Mouse (Mus musculus): ENCODE results near the gene Fam183b. TPM values are rescaled to one million over a fixed set of nuclear protein-coding genes. Genes with fewer than 3 reads are reported as not detected.
"Not testable (repeated sequence)": the region's sequence is repeated elsewhere in the genome, so short reads cannot be mapped to it uniquely, and the experiment has no call there.

Fam183b gene
- not detected in 2 replicates for polyA plus RNA-seq (2011; ENCODE audit: insufficient read length, low read depth, missing spikeins)

DNA sequence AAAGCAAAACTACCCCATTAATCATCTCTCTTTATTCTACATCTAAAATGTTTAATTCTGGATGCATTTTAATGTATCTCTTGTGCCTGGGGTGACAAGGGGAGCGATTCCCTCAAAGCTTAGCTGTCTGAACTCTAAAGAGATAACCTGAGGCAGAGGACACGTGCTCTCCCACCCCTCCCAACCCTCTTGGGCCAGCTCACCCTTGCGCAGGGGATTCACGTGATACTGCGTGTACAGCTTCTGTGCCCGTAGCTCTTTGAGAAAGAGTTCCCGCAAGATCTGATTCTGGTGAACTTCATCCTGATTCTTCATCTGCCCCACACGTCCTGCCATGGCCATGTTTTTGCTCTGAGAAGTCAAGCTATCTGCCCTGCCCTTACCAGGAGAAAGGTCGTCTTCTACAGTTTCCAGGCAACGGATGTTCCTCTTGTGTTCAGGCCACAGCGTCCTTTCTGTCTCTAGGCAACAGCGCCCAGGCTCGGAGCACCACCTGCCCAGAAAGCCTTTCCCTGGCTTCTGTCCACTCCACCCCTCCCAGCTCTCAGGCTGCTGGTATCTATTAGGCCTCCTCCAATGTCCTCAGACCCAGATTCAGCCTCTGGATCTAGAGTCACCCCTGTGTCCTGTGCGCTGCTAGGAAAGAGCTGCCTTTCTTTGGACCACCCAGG lies at the start of gene Fam183b:
TSS of gene Fam183b (minus strand) at position 403 of the 671 bp plus-strand sequence.
- Histone ChIP-seq H3K27ac (ENCODE audit: insufficient read depth, low read length) (no peak within 1 kb of the TSS), H3K4me1 (ENCODE audit: control insufficient read depth, insufficient read depth, low read length) (no peaks in the 10 kb centered on the region), H3K4me3 (ENCODE audit: insufficient read depth, low read length) (no peak within 1 kb of the TSS)
- TF ChIP-seq CTCF (IDR thresholded peaks at IDR 0.05; ENCODE audit: borderline replicate concordance, insufficient read depth, low read length) (no peak), POLR2A (IDR thresholded peaks at IDR 0.05; ENCODE audit: low read depth, low read length) (no peak)

DNA sequence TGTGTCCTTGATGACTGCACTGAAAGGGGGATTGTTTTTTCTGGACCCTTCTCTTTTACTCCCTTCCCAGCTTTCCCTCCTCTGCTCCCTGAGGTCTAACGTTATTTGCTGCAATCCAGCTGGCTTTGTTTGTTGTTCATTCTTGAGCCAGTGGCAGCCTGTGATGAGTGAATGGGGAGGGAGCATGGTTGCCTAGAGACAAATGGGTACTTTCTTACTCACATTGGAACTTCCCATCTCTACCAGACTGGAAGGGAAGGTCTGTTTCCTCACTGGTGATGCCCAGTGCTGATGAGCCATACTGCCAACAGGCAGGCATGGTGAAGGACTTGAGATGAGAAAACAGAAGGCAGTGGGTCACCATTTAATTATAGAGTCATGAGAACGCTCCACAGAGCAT lies 48.0 kb upstream of the Fam183b start:
- TF ChIP-seq POLR2A (IDR thresholded peaks at IDR 0.05; ENCODE audit: low read depth, low read length), result no peak
- TF ChIP-seq CTCF (IDR thresholded peaks at IDR 0.05; ENCODE audit: borderline replicate concordance, insufficient read depth, low read length), result no peak
- Histone ChIP-seq H3K27ac (ENCODE audit: insufficient read depth, low read length) (no peak overlapping the region), H3K4me3 (ENCODE audit: insufficient read depth, low read length) (no peak overlapping the region), H3K4me1 (ENCODE audit: control insufficient read depth, insufficient read depth, low read length) (peaks cover 5% of the 10 kb centered on the region)

DNA sequence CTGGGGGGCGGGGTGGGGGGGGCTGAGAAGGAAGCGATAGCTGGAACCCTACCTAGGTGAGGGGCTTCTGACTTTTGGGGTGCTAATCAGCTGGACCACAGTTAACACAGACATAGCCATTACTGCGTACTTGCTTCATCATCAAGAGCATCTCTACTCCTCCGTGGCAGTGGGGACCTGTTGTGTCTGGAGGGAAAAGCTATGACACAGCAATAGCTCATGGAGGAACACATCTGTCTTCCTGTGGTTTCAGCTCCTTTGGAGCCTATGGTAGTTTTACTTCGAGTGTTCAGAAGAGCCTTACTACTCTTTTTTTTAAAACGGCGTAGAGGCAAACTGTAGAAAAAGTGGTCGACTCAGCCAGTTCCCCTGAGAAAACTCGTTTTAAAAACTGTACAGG lies 45.9 kb upstream of the Fam183b start:
- Histone ChIP-seq H3K27ac (ENCODE audit: insufficient read depth, low read length) (no peak overlapping the region), H3K4me1 (ENCODE audit: control insufficient read depth, insufficient read depth, low read length) (peaks cover 5% of the 10 kb centered on the region), H3K4me3 (ENCODE audit: insufficient read depth, low read length) (peak overlapping the region; percentile 93)
- TF ChIP-seq CTCF (IDR thresholded peaks at IDR 0.05; ENCODE audit: borderline replicate concordance, insufficient read depth, low read length) (no peak), POLR2A (IDR thresholded peaks at IDR 0.05; ENCODE audit: low read depth, low read length) (no peak)

DNA sequence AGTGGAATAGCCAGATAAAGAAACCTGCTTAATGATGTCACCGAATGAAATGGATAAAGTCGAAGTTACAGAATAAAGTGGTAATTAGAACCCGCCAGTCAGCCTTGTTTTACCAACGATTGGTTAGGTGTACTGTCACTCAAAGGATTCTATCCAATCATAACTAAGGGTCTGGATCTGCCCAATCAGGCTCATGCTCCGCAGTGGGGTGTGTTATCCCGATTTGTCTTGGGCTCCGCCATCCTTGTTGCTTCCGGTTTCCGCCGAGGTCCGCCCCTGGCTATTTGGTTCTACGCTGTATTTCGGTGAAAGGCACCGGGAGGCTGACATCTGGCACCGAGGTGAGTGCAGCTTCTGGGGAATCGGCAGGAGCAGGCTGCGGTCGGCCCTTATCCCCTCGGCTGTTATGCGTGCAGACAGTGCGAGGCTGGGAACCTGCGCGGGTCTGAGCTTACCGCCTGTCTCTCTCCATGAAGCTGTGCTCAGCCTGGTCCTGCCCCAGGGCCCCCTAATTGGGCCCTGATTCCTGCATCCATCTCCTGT lies 45.2 kb upstream of the Fam183b start, which contains the start of gene Gm12258:
TSS of gene Gm12258 (plus strand) at position 240 of the 543 bp plus-strand sequence.
- Histone ChIP-seq H3K27ac (ENCODE audit: insufficient read depth, low read length) (no peak within 1 kb of the TSS), H3K4me1 (ENCODE audit: control insufficient read depth, insufficient read depth, low read length) (peaks cover 5% of the 10 kb centered on the region), H3K4me3 (ENCODE audit: insufficient read depth, low read length) (peak within 1 kb of the TSS; percentile 93)
- TF ChIP-seq POLR2A (IDR thresholded peaks at IDR 0.05; ENCODE audit: low read depth, low read length) (peak; percentile 87), CTCF (IDR thresholded peaks at IDR 0.05; ENCODE audit: borderline replicate concordance, insufficient read depth, low read length) (no peak)

DNA sequence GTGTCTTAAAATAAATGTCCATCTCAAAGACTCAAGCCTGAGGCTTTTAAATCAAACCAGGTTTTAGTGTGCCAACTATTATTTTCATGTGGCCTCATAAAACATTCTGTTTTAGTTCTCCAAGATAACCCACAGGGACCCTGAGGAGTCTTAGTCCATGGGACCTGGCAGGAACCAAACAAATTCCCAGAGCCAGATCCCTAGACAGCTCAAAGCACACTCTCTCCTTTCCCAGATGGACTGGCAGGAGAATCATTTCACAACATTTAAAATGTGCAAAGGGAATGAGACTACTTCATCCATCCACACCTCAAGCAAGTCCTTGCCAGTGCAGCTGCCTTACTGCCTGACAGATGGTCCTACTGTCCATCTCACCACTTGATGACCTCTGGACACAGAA lies 37.2 kb upstream of the Fam183b start, which contains the start of gene Olfr311:
TSS of gene Olfr311 (plus strand) at position 301 of the 400 bp plus-strand sequence.
- H3K27ac ChIP-seq (ENCODE audit: insufficient read depth, low read length); H3K4me1 ChIP-seq (ENCODE audit: control insufficient read depth, insufficient read depth, low read length); H3K4me3 ChIP-seq (ENCODE audit: insufficient read depth, low read length): not testable (repeated sequence)

DNA sequence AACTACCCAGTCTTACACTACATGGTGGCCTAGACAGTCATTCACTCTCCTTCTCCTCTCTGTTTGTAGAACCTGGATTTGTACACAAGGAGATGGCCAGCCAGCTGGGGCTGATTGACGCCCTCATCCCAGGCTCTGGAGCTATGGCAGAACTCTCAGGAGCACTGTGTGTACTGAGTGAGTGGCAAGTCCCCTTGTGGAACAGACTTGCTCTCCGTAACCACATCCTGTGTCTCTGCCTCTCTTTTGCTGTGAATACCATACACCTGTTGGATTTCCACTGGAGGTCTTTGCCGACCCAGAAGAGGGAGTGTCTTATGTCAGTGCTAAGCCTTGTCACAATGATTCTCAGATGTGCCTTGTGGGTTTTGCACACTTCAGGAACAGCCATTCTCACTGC lies 30.8 kb upstream of the Fam183b start:
- H3K4me3 ChIP-seq (ENCODE audit: insufficient read depth, low read length); H3K4me1 ChIP-seq (ENCODE audit: control insufficient read depth, insufficient read depth, low read length); H3K27ac ChIP-seq (ENCODE audit: insufficient read depth, low read length): not testable (repeated sequence)

DNA sequence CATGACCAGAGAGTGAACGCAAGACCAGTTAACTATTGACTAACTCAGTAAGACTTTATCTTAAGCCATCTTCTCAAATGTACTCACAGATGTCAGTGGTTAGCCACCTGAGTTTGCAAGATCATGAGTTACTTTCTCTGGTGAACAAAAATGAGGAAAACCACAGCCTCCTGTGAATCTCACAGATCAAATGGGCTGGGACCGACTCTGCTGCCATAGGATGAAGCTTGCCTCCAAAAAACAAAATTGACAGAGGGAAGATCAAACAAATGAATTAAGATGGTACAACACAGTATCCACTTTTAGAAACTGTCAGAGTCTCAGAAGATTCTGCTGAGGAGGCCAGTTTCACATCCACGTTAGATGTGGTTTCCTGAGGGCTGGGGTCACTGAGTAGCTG lies 28.0 kb upstream of the Fam183b start:
- Histone ChIP-seq H3K4me3 (ENCODE audit: insufficient read depth, low read length) (no peak overlapping the region), H3K27ac (ENCODE audit: insufficient read depth, low read length) (no peak overlapping the region), H3K4me1 (ENCODE audit: control insufficient read depth, insufficient read depth, low read length) (no peaks in the 10 kb centered on the region)
- TF ChIP-seq CTCF (IDR thresholded peaks at IDR 0.05; ENCODE audit: borderline replicate concordance, insufficient read depth, low read length) (no peak), POLR2A (IDR thresholded peaks at IDR 0.05; ENCODE audit: low read depth, low read length) (no peak)

DNA sequence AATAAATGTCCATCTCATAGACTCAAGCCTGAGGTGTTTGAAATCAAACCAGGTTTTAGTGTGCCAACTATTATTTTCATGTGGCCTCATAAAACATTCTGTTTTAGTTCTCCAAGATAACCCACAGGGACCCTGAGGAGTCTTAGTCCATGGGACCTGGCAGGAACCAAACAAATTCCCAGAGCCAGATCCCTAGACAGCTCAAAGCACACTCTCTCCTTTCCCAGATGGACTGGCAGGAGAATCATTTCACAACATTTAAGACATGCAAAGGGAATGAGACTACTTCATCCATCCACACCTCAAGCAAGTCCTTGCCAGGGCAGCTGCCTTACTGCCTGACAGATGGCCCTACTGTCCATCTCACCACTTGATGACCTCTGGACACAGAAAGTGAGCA lies 27.2 kb upstream of the Fam183b start, which contains the start of gene Olfr312:
TSS of gene Olfr312 (plus strand) at position 301 of the 400 bp plus-strand sequence.
- H3K4me1 ChIP-seq (ENCODE audit: control insufficient read depth, insufficient read depth, low read length); H3K27ac ChIP-seq (ENCODE audit: insufficient read depth, low read length): not testable (repeated sequence)

DNA sequence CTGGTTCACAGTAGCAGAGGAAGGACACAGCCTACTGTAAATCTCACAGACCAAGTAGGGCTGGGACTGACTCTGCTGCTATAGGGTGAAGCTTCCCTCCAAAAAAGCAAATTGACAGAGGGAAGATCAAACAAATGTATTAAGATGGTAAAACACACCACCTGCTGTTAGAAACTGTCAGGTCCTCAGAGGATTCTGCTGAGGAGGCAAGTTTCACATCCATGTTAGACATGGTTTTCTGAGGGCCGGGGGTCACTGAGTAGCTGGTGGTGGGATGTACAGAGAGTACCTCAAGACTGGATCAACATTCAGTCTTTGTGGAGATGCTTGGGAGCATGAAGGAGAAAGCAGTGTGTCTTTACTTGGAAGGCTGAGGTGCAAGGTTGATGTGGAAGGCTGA lies 13.9 kb upstream of the Fam183b start:
- Histone ChIP-seq H3K27ac (ENCODE audit: insufficient read depth, low read length) (no peak overlapping the region), H3K4me3 (ENCODE audit: insufficient read depth, low read length) (no peak overlapping the region), H3K4me1 (ENCODE audit: control insufficient read depth, insufficient read depth, low read length) (no peaks in the 10 kb centered on the region)
- TF ChIP-seq POLR2A (IDR thresholded peaks at IDR 0.05; ENCODE audit: low read depth, low read length), result no peak
- no peak for TF ChIP-seq CTCF (IDR thresholded peaks at IDR 0.05; ENCODE audit: borderline replicate concordance, insufficient read depth, low read length)

More for the DNA sequence above, 27.2 kb upstream of the Fam183b start, which contains the start of gene Olfr312:
- not testable (repeated sequence) for H3K4me3 ChIP-seq (ENCODE audit: insufficient read depth, low read length)

DNA sequence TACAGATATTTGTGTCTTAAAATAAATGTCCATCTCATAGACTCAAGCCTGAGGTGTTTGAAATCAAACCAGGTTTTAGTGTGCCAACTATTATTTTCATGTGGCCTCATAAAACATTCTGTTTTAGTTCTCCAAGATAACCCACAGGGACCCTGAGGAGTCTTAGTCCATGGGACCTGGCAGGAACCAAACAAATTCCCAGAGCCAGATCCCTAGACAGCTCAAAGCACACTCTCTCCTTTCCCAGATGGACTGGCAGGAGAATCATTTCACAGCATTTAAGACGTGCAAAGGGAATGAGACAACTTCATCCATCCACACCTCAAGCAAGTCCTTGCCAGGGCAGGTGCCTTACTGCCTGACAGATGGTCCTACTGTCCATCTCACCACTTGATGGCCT lies 12.9 kb upstream of the Fam183b start, which contains the start of gene Olfr313:
TSS of gene Olfr313 (plus strand) at position 301 of the 400 bp plus-strand sequence.
- H3K4me1 ChIP-seq (ENCODE audit: control insufficient read depth, insufficient read depth, low read length); H3K4me3 ChIP-seq (ENCODE audit: insufficient read depth, low read length); H3K27ac ChIP-seq (ENCODE audit: insufficient read depth, low read length): not testable (repeated sequence)

DNA sequence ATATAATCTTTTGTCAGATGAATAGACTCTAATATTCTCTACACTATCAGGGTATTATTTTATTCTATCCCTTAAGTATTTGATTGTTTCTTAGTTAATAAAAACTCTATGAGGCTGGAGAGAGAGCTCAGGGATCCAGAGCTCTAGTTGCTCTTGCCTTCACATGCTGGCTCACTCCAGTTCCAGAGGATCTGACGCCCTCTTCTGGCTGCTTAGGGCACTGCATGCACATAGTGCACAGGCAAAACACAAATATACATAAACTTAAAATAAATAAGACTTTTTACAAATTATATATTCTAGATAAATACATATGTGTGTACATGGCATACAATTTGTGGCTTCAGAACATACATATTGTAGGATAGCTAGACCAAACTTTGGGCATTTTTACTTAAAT lies 10.2 kb upstream of the Fam183b start:
- TF ChIP-seq CTCF (IDR thresholded peaks at IDR 0.05; ENCODE audit: borderline replicate concordance, insufficient read depth, low read length) (no peak), POLR2A (IDR thresholded peaks at IDR 0.05; ENCODE audit: low read depth, low read length) (no peak)
- no peak overlapping the region for H3K4me3 ChIP-seq (ENCODE audit: insufficient read depth, low read length)
- H3K27ac ChIP-seq (ENCODE audit: insufficient read depth, low read length), result no peak overlapping the region

More for the DNA sequence above, 10.2 kb upstream of the Fam183b start:
- H3K4me1 ChIP-seq (ENCODE audit: control insufficient read depth, insufficient read depth, low read length), result no peaks in the 10 kb centered on the region
